Mouse (Mus musculus) cortical plate, adult 2 months (tissue): ENCODE measurements around the gene Cacnb3. TPM values are rescaled to one million over a fixed set of nuclear protein-coding genes. Genes with fewer than 3 reads are reported as not detected.

ENCODE experiments used
- H3K27ac ChIP-seq: fragments of 200-500 bp; 2 replicates; pipeline ENCODE4 v1.5.1; 2012; ENCODE audit warnings: low read length, control low read depth, inconsistent platforms; ENCODE audit not compliant: insufficient read depth
- H3K4me1 ChIP-seq: fragments of 200-500 bp; 2 replicates; pipeline ENCODE4 v1.6.1; 2011; ENCODE audit warnings: low read length; ENCODE audit not compliant: control insufficient read depth, insufficient read depth
- H3K4me3 ChIP-seq: fragments of 200-500 bp; 2 replicates; pipeline ENCODE4 v1.5.1; 2011; ENCODE audit warnings: mild to moderate bottlenecking, low read length, control low read depth; ENCODE audit not compliant: insufficient read depth
- CTCF ChIP-seq: fragments of 200-500 bp; IDR thresholded peaks from 2 replicates; pipeline ENCODE4 v1.5.1; 2011; ENCODE audit warnings: mild to moderate bottlenecking, control low read depth, low read length; ENCODE audit not compliant: insufficient read depth; ENCODE audit errors: extremely low read depth
- POLR2A ChIP-seq: fragments of 200-500 bp; IDR thresholded peaks from 2 replicates; pipeline ENCODE4 v1.6.1; 2011; ENCODE audit warnings: mild to moderate bottlenecking, low read length, control low read depth; ENCODE audit not compliant: insufficient read depth; ENCODE audit errors: extremely low read depth
- polyA plus RNA-seq: library from polyadenylated mRNA; depleted of rRNA; stranded (reverse); fragments of >200 nt; gene quantifications from 2 replicates; pipeline ENCODE4 v1.2.3, GENCODE M21; 2012

The Cacnb3 gene
- polyA plus RNA-seq, 1 experiment = 339 TPM

- Histone ChIP-seq H3K27ac (no peak overlapping the region), H3K4me3 (no peak overlapping the region), H3K4me1 (peaks cover 2% of the 10 kb centered on the region; the same call in 1 of the 2 replicates)
- TF ChIP-seq POLR2A = no peak
- no peak for TF ChIP-seq CTCF
These were observed 34.0 kb upstream of the Cacnb3 start for GRCm38 (mm10) chr15:98596609-98597008.

GRCm38 (mm10) chr15:98600036-98600709 lies 30.5 kb upstream of the Cacnb3 start:
- Histone ChIP-seq H3K27ac (no peak overlapping the region), H3K4me1 (peaks cover 4% of the 10 kb centered on the region; the same call in 1 of the 2 replicates), H3K4me3 (no peak overlapping the region)
- no peak for TF ChIP-seq CTCF
- no peak for TF ChIP-seq POLR2A

GRCm38 (mm10) chr15:98601832-98602190 lies 28.8 kb upstream of the Cacnb3 start:
- no peak overlapping the region for H3K4me3 ChIP-seq
- H3K27ac ChIP-seq = no peak overlapping the region
- H3K4me1 ChIP-seq = peaks cover 4% of the 10 kb centered on the region; the same call in 1 of the 2 replicates
- TF ChIP-seq POLR2A = no peak
- TF ChIP-seq CTCF = no peak

- no peak overlapping the region for H3K4me3 ChIP-seq
- TF ChIP-seq POLR2A (no peak), CTCF (no peak)
- H3K27ac ChIP-seq = no peak overlapping the region
- H3K4me1 ChIP-seq = peaks cover 4% of the 10 kb centered on the region; the same call in 1 of the 2 replicates
These were observed 28.3 kb upstream of the Cacnb3 start for GRCm38 (mm10) chr15:98602191-98602881.

GRCm38 (mm10) chr15:98602921-98603458 lies 27.6 kb upstream of the Cacnb3 start:
- Histone ChIP-seq H3K27ac (no peak overlapping the region), H3K4me1 (peaks cover 6% of the 10 kb centered on the region; the same call in 1 of the 2 replicates), H3K4me3 (no peak overlapping the region)
- TF ChIP-seq POLR2A (no peak), CTCF (no peak)

- no peak overlapping the region for H3K4me3 ChIP-seq
These were observed 26.5 kb upstream of the Cacnb3 start for GRCm38 (mm10) chr15:98604041-98604575.

GRCm38 (mm10) chr15:98606051-98606536 lies 24.5 kb upstream of the Cacnb3 start:
- Histone ChIP-seq H3K4me1 (peaks cover 4% of the 10 kb centered on the region; the same call in 1 of the 2 replicates), H3K27ac (no peak overlapping the region), H3K4me3 (no peak overlapping the region)
- TF ChIP-seq CTCF (no peak), POLR2A (no peak)

More at GRCm38 (mm10) chr15:98604041-98604575, 26.5 kb upstream of the Cacnb3 start:
- H3K4me1 ChIP-seq = peaks cover 6% of the 10 kb centered on the region; the same call in 1 of the 2 replicates
- no peak overlapping the region for H3K27ac ChIP-seq
- TF ChIP-seq POLR2A = no peak
- TF ChIP-seq CTCF = no peak

GRCm38 (mm10) chr15:98606739-98607138 lies 23.9 kb upstream of the Cacnb3 start:
- no peak overlapping the region for H3K27ac ChIP-seq
- peaks cover 4% of the 10 kb centered on the region; the same call in 1 of the 2 replicates for H3K4me1 ChIP-seq
- no peak for TF ChIP-seq CTCF
- TF ChIP-seq POLR2A = no peak
- H3K4me3 ChIP-seq = no peak overlapping the region

GRCm38 (mm10) chr15:98607557-98607956 lies 23.1 kb upstream of the Cacnb3 start:
- Histone ChIP-seq H3K4me1 (peaks cover 4% of the 10 kb centered on the region; the same call in 1 of the 2 replicates), H3K27ac (no peak overlapping the region), H3K4me3 (no peak overlapping the region)
- TF ChIP-seq POLR2A (no peak), CTCF (no peak)
